Mouse (Mus musculus): ENCODE data around the gene Eva1a. TPM values are rescaled to one million over a fixed set of nuclear protein-coding genes. Genes with fewer than 3 reads are reported as not detected.

Eva1a gene
- polyA plus RNA-seq, 2 experiments: 3.1 to 6.4 TPM

DNA sequence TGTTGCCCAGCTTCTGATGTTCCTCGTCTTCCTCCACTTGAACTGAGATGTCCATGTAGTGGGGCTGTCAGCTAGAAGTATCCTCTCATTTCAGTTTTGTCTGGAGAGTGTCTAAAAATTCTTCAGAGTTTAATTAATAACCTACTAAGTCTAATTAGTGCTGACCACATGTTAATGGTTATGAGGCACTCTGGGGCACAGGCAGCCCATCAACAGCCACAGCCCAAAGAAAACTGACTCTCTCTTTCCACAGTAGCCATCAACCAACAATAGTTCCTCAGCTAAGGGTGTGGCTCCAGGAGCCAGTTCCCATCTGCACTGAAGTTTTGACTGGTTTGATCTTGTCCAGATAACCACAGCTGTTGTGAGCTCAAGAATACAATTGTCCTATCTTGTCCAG, 57.6 kb downstream of the Eva1a start:
- DNase-seq (ENCODE audit: low read depth in 3 of 3, low spot score in 3 of 3): no peak

GRCm38 (mm10) chr6:82110473-82110872, 69.6 kb downstream of the Eva1a start:
- Histone ChIP-seq H3K4me3 (ENCODE audit: insufficient read depth in 1 of 2, low read depth in 2 of 2, low read length in 2 of 2) (no peak overlapping the region), H3K4me1 (replicated peaks; ENCODE audit: control insufficient read depth in 2 of 2, insufficient read depth in 2 of 2, low read length in 1 of 2) (no peaks in the 10 kb centered on the region), H3K9me3 (ENCODE audit: control insufficient read depth, low read length) (no peaks in the 10 kb centered on the region), H3K36me3 (replicated peaks; ENCODE audit: control insufficient read depth, insufficient read depth, low read depth) (no peaks in the 10 kb centered on the region), H3K9ac (replicated peaks) (no peak overlapping the region), H3K27me3 (ENCODE audit: control insufficient read depth, insufficient read depth, low read length) (no peaks in the 10 kb centered on the region), H3K4me2 (ENCODE audit: low read depth) (no peak overlapping the region), H3K27ac (no peak overlapping the region)
- TF ChIP-seq CTCF (IDR thresholded peaks at IDR 0.05; ENCODE audit: low read depth) (no peak), EP300 (IDR thresholded peaks at IDR 0.05; ENCODE audit: low read depth) (no peak)
- 75% methylated on average over 7 of the region's 7 CpGs for WGBS (ENCODE audit: insufficient replicate concordance)
- ATAC-seq (ENCODE audit: insufficient read depth) (no peak), DNase-seq (ENCODE audit: low read depth in 3 of 3, low spot score in 3 of 3) (no peak)

More for the DNA sequence above, 57.6 kb downstream of the Eva1a start:
- no peaks in the 10 kb centered on the region for H3K4me1 ChIP-seq (replicated peaks; ENCODE audit: control insufficient read depth in 2 of 2, insufficient read depth in 2 of 2, low read length in 1 of 2)
- ATAC-seq (ENCODE audit: insufficient read depth): no peak
- no peak overlapping the region for H3K4me2 ChIP-seq (ENCODE audit: low read depth)
- WGBS (ENCODE audit: insufficient replicate concordance): 64% methylated on average over 1 of the region's 1 CpGs
- TF ChIP-seq CTCF (IDR thresholded peaks at IDR 0.05; ENCODE audit: low read depth) (no peak), EP300 (IDR thresholded peaks at IDR 0.05; ENCODE audit: low read depth) (no peak)
- H3K36me3 ChIP-seq (replicated peaks; ENCODE audit: control insufficient read depth, insufficient read depth, low read depth): no peaks in the 10 kb centered on the region
- no peaks in the 10 kb centered on the region for H3K27me3 ChIP-seq (ENCODE audit: control insufficient read depth, insufficient read depth, low read length)
- H3K9ac ChIP-seq (replicated peaks): no peak overlapping the region
- no peaks in the 10 kb centered on the region for H3K9me3 ChIP-seq (ENCODE audit: control insufficient read depth, low read length)
- no peak overlapping the region for H3K27ac ChIP-seq
- H3K4me3 ChIP-seq (ENCODE audit: insufficient read depth in 1 of 2, low read depth in 2 of 2, low read length in 2 of 2): no peak overlapping the region

DNA sequence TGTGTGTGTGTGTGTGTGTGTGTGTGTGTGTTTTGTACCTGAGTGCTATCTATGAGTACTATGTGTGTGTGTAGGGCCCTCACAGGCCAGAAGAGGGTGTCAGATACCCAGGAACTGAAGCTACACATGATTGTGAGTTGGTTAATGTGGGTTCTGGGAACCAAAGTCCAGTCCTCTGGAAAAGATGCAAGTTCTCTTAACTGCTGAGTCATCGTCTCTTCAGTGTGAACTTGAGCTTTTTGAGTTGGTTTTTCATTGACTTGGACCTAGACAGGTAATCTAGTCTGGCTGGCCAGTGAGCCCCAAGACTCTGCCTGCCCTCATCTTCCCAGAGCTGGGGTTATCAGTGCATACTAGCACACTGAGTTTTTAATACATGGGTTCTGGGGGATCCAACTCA, 70.3 kb downstream of the Eva1a start:
- Histone ChIP-seq H3K36me3 (replicated peaks; ENCODE audit: control insufficient read depth, insufficient read depth, low read depth) (no peaks in the 10 kb centered on the region), H3K27ac (no peak overlapping the region), H3K4me3 (ENCODE audit: insufficient read depth in 1 of 2, low read depth in 2 of 2, low read length in 2 of 2) (no peak overlapping the region), H3K9ac (replicated peaks) (no peak overlapping the region), H3K4me2 (ENCODE audit: low read depth) (no peak overlapping the region), H3K27me3 (ENCODE audit: control insufficient read depth, insufficient read depth, low read length) (no peaks in the 10 kb centered on the region), H3K9me3 (ENCODE audit: control insufficient read depth, low read length) (no peaks in the 10 kb centered on the region), H3K4me1 (replicated peaks; ENCODE audit: control insufficient read depth in 2 of 2, insufficient read depth in 2 of 2, low read length in 1 of 2) (no peaks in the 10 kb centered on the region)
- WGBS (ENCODE audit: insufficient replicate concordance): 40% methylated on average over 1 of the region's 1 CpGs
- ATAC-seq (ENCODE audit: insufficient read depth) (no peak), DNase-seq (ENCODE audit: low read depth in 3 of 3, low spot score in 3 of 3) (no peak)
- no peak for TF ChIP-seq CTCF (IDR thresholded peaks at IDR 0.05; ENCODE audit: low read depth)
- TF ChIP-seq EP300 (IDR thresholded peaks at IDR 0.05; ENCODE audit: low read depth): no peak

DNA sequence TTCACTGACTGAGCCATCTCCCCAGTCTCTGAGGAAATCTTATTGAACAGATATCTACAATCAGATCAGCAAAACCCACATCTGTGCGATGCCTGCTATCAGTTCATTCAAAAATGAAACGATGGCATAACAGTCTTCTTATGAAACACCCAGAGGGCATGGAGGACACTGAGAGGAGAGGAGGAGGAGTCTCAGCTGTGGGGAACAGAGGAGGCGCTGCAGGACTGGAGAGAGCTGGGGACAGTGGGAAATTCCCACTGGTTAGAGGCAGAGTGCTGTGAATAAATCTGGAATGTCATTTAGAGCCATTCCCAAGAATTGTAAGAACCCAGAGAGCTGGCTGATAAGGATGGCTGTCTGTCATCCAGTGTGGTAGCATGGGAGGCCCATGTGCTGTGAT, 70.7 kb downstream of the Eva1a start:
- no peak overlapping the region for H3K4me2 ChIP-seq (ENCODE audit: low read depth)
- H3K27ac ChIP-seq: no peak overlapping the region
- no peaks in the 10 kb centered on the region for H3K27me3 ChIP-seq (ENCODE audit: control insufficient read depth, insufficient read depth, low read length)
- H3K9me3 ChIP-seq (ENCODE audit: control insufficient read depth, low read length): no peaks in the 10 kb centered on the region
- no peak overlapping the region for H3K9ac ChIP-seq (replicated peaks)
- H3K4me3 ChIP-seq (ENCODE audit: insufficient read depth in 1 of 2, low read depth in 2 of 2, low read length in 2 of 2): no peak overlapping the region
- WGBS (ENCODE audit: insufficient replicate concordance): 54% methylated on average over 3 of the region's 3 CpGs
- DNase-seq (ENCODE audit: low read depth in 3 of 3, low spot score in 3 of 3) (no peak), ATAC-seq (ENCODE audit: insufficient read depth) (no peak)
- H3K4me1 ChIP-seq (replicated peaks; ENCODE audit: control insufficient read depth in 2 of 2, insufficient read depth in 2 of 2, low read length in 1 of 2): 0 out of 4 replicates have a peak, but pooled peaks cover 0 to 2% of the 10 kb centered on the region in 2 experiments
- H3K36me3 ChIP-seq (replicated peaks; ENCODE audit: control insufficient read depth, insufficient read depth, low read depth): no peaks in the 10 kb centered on the region
- no peak for TF ChIP-seq EP300 (IDR thresholded peaks at IDR 0.05; ENCODE audit: low read depth)
- no peak for TF ChIP-seq CTCF (IDR thresholded peaks at IDR 0.05; ENCODE audit: low read depth)

DNA sequence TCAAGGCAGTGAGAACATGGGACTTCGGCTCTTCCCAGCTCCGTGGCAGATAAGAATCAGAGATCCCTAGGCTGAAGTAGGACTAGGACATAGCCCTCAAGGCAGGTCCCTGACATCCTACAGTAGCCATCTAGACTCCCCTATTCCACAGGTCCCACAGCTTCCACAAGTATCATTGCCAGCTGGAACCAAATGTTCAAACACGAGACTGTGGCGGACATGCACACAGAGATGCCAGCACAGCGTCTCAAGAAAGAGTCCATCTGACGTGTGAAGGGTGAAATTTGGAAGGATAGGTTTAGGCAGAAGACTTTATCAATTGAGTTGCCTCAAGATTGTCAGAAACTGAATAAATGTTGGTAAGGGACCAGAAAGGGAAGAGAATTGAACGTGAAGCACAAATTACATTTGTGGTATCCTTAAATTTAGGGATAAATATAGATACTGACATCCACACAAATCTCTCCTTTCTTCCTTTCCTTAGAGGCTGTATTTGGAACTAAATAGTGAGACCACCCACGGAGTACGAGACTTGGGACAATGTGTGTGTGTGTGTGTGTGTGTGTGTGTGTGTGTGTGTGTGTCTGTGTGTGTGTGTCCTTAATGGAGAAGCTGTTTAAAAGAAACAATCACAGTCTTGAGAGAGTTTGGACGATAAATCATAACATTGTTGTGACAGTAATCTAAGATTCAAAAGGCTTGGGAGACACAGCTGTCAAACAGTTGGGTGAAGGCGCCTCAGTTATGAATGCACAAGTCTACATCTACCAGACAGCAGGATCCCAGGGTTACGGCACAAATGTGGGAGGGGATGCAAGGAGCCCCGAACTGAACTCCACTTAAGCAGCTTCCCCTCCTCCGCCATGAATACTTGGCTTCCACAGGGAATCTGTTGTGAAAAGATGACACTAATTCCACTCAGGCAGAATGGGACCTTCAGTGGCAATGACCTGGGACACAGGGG, 71.6 kb downstream of the Eva1a start:
- DNase-seq (ENCODE audit: low read depth in 3 of 3, low spot score in 3 of 3) (no peak), ATAC-seq (ENCODE audit: insufficient read depth) (no peak)
- 0 out of 4 replicates have a peak, but pooled peaks cover 0 to 2% of the 10 kb centered on the region in 2 experiments for H3K4me1 ChIP-seq (replicated peaks; ENCODE audit: control insufficient read depth in 2 of 2, insufficient read depth in 2 of 2, low read length in 1 of 2)
- H3K27me3 ChIP-seq (ENCODE audit: control insufficient read depth, insufficient read depth, low read length): no peaks in the 10 kb centered on the region
- 58% methylated on average over 14 of the region's 14 CpGs for WGBS (ENCODE audit: insufficient replicate concordance)
- H3K4me3 ChIP-seq (ENCODE audit: insufficient read depth in 1 of 2, low read depth in 2 of 2, low read length in 2 of 2): no peak overlapping the region
- no peak overlapping the region for H3K9ac ChIP-seq (replicated peaks)
- no peaks in the 10 kb centered on the region for H3K36me3 ChIP-seq (replicated peaks; ENCODE audit: control insufficient read depth, insufficient read depth, low read depth)
- H3K27ac ChIP-seq: no peak overlapping the region
- no peak overlapping the region for H3K4me2 ChIP-seq (ENCODE audit: low read depth)
- TF ChIP-seq CTCF (IDR thresholded peaks at IDR 0.05; ENCODE audit: low read depth) (no peak), EP300 (IDR thresholded peaks at IDR 0.05; ENCODE audit: low read depth) (no peak)
- no peaks in the 10 kb centered on the region for H3K9me3 ChIP-seq (ENCODE audit: control insufficient read depth, low read length)
